Mouse (Mus musculus) cerebellum, postnatal 10 days (tissue): ENCODE results near the gene Pdzd2.

Experiments used
- DNase-seq, 2 experiments: peaks; one replicate each; pipeline ENCODE4 v3.0.0; 2021; ENCODE audit warnings: mixed read lengths in 2 of 2

Gene Pdzd2

GRCm38 (mm10) chr15:12518370-12518973 lies 221.3 kb downstream of the Pdzd2 start:
- no peak for DNase-seq

GRCm38 (mm10) chr15:12517314-12517813 lies 222.4 kb downstream of the Pdzd2 start:
- no peak for DNase-seq

- DNase-seq: no peak
Observed at GRCm38 (mm10) chr15:12515272-12515844, 224.4 kb downstream of the Pdzd2 start.

DNA sequence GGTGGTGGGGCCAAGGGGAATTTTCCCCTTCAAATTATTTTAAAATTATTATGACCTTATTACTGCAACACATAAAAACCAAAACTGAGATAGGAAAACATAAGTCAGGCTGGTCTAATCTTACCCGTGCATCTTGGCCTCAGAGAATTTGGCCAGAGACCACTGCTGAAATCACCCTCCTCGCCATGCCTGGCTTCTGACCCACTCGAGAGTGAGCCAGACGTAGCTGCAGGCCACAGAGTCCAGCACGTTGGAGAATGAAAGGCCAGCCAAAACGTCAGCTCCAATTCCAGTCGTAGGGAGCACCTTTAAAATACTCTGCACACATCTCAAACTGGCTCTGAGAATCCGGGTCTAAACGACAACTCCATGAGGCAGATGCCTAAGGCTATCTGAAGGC lies 226.2 kb downstream of the Pdzd2 start:
- peak; percentile 50 to 64 for DNase-seq

- DNase-seq: no peak
Observed at GRCm38 (mm10) chr15:12508765-12509377, 230.9 kb downstream of the Pdzd2 start.

GRCm38 (mm10) chr15:12507523-12507922 lies 232.2 kb downstream of the Pdzd2 start:
- no peak for DNase-seq

DNA sequence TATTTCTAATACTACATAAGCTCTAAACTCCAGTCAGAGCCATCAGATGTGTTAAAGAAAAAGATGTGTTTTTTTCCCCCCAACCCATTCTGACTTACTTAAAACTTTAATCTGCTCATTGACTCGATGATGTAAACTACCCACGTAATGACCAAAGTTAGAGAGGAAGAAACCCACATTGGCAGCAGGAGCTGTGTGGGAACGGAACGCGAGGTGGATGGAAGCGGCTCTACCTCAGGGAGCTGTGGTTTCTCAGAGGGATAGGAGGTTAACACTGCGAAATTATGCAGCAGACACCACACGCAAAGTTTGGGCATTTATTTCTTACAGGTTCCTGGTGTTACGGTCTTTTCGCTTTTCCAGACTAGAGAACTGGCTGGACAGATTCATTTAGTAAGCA lies 233.2 kb downstream of the Pdzd2 start:
- DNase-seq: no peak

DNA sequence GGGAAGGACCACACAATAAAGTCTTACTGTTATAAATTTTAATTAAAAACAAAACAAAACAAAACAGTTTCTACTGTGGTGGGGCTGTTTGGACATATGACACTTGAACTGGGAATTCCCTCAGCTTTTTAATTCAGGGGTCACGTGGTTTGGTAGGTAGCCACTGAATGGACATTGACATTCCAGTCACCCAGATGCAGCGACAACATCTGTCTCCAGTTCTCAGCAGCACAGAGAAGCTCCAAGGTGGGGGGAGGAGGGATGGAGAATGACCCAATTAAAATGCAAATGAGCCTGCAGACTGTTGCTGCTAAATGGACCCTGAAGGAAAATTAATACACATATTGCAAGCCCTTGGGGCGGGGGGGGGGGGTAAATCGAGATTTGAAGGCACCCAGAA lies 233.6 kb downstream of the Pdzd2 start:
- no peak for DNase-seq

DNA sequence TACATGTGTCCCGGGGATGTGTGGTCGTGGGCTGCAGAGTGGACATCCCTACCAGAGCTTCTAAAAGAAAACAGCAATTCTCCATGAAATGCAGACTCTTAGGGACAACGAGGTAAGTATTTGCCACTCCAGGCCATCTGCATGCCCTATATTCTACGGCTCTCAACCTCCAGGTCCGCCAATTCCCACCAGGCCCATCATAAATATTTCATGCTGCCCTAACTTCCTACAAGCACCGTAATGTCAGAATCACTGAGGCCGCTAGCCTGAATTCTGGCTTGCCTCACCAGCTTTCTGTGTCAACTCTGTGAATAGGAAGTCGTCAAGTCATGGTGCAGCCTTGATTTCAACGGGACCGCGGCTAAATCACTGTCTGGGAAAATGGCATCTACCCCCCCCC lies 234.2 kb downstream of the Pdzd2 start:
- no peak for DNase-seq

- DNase-seq: no peak
Observed at GRCm38 (mm10) chr15:12503907-12504306, 235.8 kb downstream of the Pdzd2 start.

DNA sequence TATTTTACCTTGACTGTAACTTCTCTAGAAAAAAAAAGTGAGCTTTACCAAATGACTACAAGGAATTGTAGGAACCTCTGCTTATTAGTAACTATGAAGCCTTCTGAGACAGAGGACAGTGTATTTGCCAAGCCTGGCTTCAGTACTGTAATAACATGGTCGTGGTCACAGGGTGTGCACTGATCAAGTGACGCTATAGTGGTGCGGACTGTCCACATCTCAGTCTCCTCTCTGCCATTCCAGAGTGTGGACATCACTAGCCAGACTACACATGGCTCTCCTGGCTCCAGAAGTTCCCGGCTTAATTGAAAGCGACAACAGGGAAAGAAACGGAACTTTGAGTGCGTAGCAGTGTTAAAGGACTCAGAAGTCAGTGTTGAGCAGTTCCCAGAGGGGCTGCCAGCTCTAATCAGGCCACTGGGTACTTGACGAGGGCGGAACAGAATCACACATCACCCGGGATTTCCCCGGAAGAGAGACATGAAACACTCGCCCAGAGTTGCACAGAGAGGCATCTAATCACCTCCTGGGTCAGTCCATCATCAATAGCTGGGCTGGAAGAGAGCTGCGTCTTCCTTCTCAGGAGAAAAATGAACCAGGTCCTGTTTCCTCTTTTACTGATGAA lies 237.7 kb downstream of the Pdzd2 start:
- DNase-seq: no peak

GRCm38 (mm10) chr15:12500674-12501073 lies 239.1 kb downstream of the Pdzd2 start:
- DNase-seq: no peak

- no peak for DNase-seq
Observed at GRCm38 (mm10) chr15:12494084-12494483, 245.6 kb downstream of the Pdzd2 start.

DNA sequence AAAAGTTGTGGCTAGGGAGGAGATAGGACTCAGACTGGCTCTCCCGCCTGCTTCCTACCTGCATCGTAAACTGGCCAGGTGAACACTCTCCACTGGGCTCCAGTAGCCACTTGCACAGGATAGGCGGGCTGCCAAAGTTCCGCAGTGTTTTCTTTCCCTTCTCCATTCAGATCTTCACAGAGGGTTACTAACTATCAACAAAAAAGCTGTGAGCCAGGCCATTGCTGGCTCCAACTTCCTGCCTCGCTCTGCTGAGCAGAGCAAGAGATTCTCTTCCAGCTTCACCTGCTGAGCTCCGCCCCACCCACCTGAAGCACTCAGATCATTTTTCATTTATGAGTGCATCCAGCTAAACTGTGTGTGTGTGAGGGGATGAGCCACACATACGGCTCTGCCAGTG lies 246.5 kb downstream of the Pdzd2 start:
- DNase-seq: peak in 1 of 2 experiments; percentile 24

DNA sequence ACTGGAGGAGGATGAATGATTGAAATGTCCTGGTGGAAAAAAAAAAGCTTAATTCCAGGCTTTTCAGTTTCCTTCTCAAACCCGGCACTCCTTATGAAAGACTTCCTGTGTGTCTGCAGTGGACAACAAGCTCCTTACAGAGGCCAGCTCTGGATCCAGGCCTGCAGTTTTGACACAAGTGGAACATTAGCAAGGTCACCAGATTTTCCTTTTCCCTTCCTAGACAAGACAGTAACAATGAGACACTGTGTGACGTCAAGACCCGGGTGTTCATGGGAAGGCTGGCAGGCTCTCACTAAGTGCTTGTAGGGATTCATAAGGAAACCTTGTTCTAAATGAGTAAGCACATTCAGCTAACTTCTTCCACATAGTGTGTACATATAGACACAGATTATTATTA lies 248.8 kb downstream of the Pdzd2 start:
- peak; percentile 30 to 39 for DNase-seq

DNA sequence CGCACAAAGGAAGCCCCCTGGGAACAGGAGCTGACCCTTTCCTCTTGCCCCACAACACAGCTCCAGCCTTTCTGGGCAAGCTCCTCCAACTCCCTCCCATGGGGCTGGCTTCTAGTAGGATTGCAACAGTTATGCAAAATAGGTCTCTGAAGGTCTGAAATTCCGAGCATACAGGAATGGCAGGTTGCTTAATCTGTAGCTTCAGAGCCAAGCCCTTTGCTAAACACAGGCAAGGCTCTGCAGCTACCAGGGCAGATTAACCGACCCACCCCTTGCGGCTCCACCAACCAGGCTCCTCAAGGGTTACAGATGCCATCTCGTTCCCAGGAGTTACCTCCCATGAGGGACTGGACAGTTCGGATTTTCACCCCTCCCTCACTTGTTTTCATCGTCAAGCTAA lies 249.2 kb downstream of the Pdzd2 start:
- peak; percentile 28 to 30 for DNase-seq

DNA sequence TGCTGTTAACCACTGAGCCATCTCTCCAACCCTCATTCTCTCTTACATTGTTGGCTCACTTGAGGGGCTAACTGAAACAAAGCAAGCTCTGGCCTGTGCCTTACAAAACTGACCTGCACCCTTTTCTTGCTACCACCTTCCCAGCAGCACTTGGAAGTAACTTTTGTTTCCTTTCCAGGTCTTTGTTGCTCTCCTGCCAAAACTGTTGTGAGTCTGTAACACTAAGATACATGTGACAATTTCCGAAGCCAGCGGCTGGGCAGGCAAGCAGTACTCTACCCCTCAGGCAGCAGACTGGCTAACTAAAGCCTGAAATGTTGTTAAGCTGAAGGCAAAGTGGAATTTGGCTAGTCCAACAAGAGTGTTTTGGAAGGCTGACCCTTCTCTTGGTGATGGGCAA lies 251.4 kb downstream of the Pdzd2 start:
- DNase-seq: no peak

- no peak for DNase-seq
Observed at GRCm38 (mm10) chr15:12481261-12481660, 258.5 kb downstream of the Pdzd2 start.

DNA sequence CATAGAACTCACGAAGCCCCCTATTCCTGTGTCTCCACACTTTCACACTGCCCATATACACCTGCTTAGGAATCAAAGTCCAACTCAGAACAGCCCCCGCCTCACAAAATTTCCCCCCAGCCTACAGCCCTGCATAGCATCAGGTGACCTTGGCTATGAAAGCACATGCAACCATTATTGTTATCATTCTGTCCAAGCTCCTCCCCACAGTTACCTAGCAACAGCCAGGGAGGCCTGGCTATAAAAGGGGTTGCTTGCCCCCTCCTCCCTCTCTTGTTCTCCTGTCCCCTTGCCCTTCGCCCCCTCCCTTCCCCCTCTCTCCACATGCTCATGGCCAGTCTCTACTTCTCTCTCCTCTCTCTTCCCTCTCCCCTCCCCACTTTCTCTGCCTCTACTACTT lies 259.4 kb downstream of the Pdzd2 start:
- DNase-seq: no peak

DNA sequence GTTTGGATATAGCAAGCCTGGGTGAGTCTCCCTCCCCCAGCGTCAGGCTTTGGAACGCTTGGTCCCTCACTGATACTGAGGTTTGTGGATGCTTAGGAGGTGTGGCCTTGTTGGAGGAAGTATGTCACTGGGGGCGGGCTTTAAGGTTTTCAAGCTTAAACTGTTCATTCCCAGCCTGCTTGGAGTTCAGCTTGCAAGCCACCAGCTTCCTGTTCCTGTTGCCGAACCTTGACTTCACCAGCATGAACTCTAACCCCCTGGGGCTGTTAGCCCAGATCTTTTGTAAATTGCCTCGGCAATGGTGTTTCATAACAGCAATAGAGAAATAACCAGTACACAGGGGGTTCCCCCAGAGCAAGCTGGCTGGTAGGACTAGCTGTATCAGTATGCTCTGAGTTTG lies 260.4 kb downstream of the Pdzd2 start:
- no peak for DNase-seq

DNA sequence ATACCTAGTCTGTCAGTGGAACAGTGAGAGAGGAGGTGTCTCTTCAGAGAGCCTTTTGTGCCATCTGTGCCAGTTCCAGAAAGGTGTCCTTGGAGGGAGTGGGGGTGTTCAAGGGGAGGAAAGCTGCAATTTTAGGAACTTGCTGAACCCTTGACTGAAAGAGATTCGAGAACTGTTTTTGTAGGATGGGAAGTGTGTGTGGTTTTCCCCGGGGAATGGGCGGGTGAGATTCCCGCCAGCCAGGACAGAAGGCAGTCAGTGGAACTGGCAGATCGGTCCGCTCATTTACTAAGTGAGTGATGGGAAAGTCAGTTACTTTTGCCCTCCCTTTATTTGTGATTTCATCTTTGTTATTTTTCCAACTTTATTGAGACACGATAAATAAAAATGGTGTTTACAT lies 266.1 kb downstream of the Pdzd2 start:
- no peak for DNase-seq

GRCm38 (mm10) chr15:12472646-12473045 lies 267.1 kb downstream of the Pdzd2 start:
- no peak for DNase-seq

- DNase-seq: no peak
Observed at GRCm38 (mm10) chr15:12470900-12471838, 268.6 kb downstream of the Pdzd2 start.
